In the genomic region with DNA sequence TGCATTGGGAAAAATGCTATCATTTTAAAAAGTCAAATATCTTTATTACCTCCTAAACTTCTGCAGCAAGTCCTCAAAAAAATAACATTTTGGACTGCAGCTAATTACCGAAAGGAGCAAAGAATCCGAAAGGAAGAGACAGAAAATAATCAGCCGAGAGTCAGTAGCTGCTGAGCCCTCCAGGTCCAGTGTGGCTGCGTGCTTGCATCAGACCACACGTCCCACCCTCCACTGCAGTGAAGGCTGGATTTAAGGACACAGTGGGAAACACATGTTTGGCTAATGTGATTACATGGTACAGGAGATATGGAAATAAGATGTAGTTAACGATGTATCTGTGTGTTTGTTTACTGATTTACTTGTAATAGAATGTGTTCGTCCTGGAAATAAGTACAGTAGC, we compare ENCODE assay signal across 22 mouse cellular contexts. TPM values are rescaled to one million over a fixed set of nuclear protein-coding genes. Genes with fewer than 3 reads are reported as not detected.
DNase-seq lines count a peak whose midpoint lies in the region; ATAC-seq lines count a peak whose summit lies in the region.
"Had no signal": no experiment of that assay in that cellular context is flagged by ENCODE, and none has a peak within 500 bp of the region (broad histone marks: within the 10 kb centered on the region; RNA-seq: fewer than 3 reads in every experiment).

No protein-coding gene starts in this region.

- H3K9ac ChIP-seq in midbrain, embryonic 11.5 days (ENCODE audit: low read length): no peak overlapping the region
- H3K9ac ChIP-seq in midbrain, embryonic 13.5 days (replicated peaks): no peak overlapping the region

- H3K4me3 ChIP-seq in midbrain, embryonic 11.5 days (ENCODE audit: low read depth, low read length): no peak overlapping the region
- H3K4me3 ChIP-seq in midbrain, embryonic 13.5 days (replicated peaks): no peak overlapping the region

- H3K27ac ChIP-seq in midbrain, embryonic 11.5 days (ENCODE audit: low read depth, low read length): no peak overlapping the region
- H3K27ac ChIP-seq in midbrain, embryonic 13.5 days: no peak overlapping the region

- no peaks in the 10 kb centered on the region for H3K27me3 ChIP-seq in midbrain, embryonic 11.5 days (ENCODE audit: control insufficient read depth, insufficient read depth, low read length)
- no peaks in the 10 kb centered on the region for H3K27me3 ChIP-seq in midbrain, embryonic 13.5 days
- H3K27me3 ChIP-seq: CH12.LX, Patski had no signal

- H3K4me2 ChIP-seq in midbrain, embryonic 11.5 days: no peak overlapping the region
- no peak overlapping the region for H3K4me2 ChIP-seq in midbrain, embryonic 13.5 days (replicated peaks)

- peak; percentile 62 for DNase-seq in heart, adult 11 months
- DNase-seq in heart, postnatal 36 days: no peak
- peak; percentile 35 for DNase-seq in midbrain, embryonic 11.5 days (ENCODE audit: low spot score, missing footprints)
- peak; percentile 56 for DNase-seq in MN1 (ENCODE audit: low spot score)
- no peak for DNase-seq in lung, postnatal 4 days
- DNase-seq: adrenal gland, adult 2 months; adrenal gland, adult 8-10 months; adrenal gland, postnatal 10 days; adrenal gland, postnatal 14 days; adrenal gland, postnatal 25 days; adrenal gland, postnatal 36 days; B cell, adult 2 months; cerebellum, adult 11 months; cerebellum, adult 11-12 months; cerebellum, adult 18-20 months; cerebellum, adult 2 months had no signal

- 86% methylated on average over 7 of the region's 7 CpGs for WGBS in midbrain, embryonic 11.5 days
- WGBS in midbrain, embryonic 13.5 days: 83% methylated on average over 7 of the region's 7 CpGs

- no peaks in the 10 kb centered on the region for H3K36me3 ChIP-seq in midbrain, embryonic 11.5 days (ENCODE audit: control insufficient read depth, insufficient read depth, low read length)
- no peaks in the 10 kb centered on the region for H3K36me3 ChIP-seq in midbrain, embryonic 13.5 days
- H3K36me3 ChIP-seq: G1E had no signal

- H3K4me1 ChIP-seq in midbrain, embryonic 11.5 days (ENCODE audit: control insufficient read depth, insufficient read depth, low read length): no peaks in the 10 kb centered on the region
- no peaks in the 10 kb centered on the region for H3K4me1 ChIP-seq in midbrain, embryonic 13.5 days (replicated peaks)

- ATAC-seq in midbrain, embryonic 11.5 days (ENCODE audit: low FRiP score): no peak
- ATAC-seq in midbrain, embryonic 13.5 days: no peak
- ATAC-seq: activated CD4-positive, CD25-positive, alpha-beta regulatory T cell, adult 4 months; CD4-positive, CD25-positive, alpha-beta regulatory T cell, adult 4 months; Patski had no signal

- intact Hi-C loops in heart, postnatal 36 days (cut with DNase I): no loop called here

- H3K9me3 ChIP-seq in midbrain, embryonic 11.5 days (ENCODE audit: control insufficient read depth, low read length): no peaks in the 10 kb centered on the region
- H3K9me3 ChIP-seq in midbrain, embryonic 13.5 days: no peaks in the 10 kb centered on the region
- H3K9me3 ChIP-seq: G1E had no signal

RNA-seq across cellular contexts. Expression of a gene that starts 13.3 kb away (rescaled TPM):
- 100 to 1,000 TPM; 105 to 110 TPM for total RNA-seq in heart, postnatal 36 days (2021)
- polyA plus RNA-seq in midbrain, embryonic 11.5 days (2014; fragmentation: Nextera tagmentation; extraction: Ambion mirVana): 272 and 275 TPM in 2 replicates
- 294 and 313 TPM in 2 replicates for polyA plus RNA-seq in midbrain, embryonic 13.5 days (2015; fragmentation: Nextera tagmentation; extraction: Ambion mirVana)

RNA-seq across cellular contexts. Expression of a gene that starts 42.2 kb away (rescaled TPM):
- total RNA-seq in heart, postnatal 36 days (2021): 10 to 100 TPM; 35.7 to 37.2 TPM
- 2.9 and 3.3 TPM in 2 replicates for polyA plus RNA-seq in midbrain, embryonic 11.5 days (2014; fragmentation: Nextera tagmentation; extraction: Ambion mirVana)
- polyA plus RNA-seq in midbrain, embryonic 13.5 days (2015; fragmentation: Nextera tagmentation; extraction: Ambion mirVana): 9.1 and 10.5 TPM in 2 replicates

RNA-seq across cellular contexts. Expression of a gene that starts 55.2 kb away (rescaled TPM):
- under 1 TPM; 0.64 to 0.98 TPM for total RNA-seq in heart, postnatal 36 days (2021)
- polyA plus RNA-seq in midbrain, embryonic 11.5 days (2014; fragmentation: Nextera tagmentation; extraction: Ambion mirVana): 29.8 and 31.6 TPM in 2 replicates
- polyA plus RNA-seq in midbrain, embryonic 13.5 days (2015; fragmentation: Nextera tagmentation; extraction: Ambion mirVana): 9.6 and 10.0 TPM in 2 replicates

Comparison
In these comparisons a context has a peak if more than half of its experiments do, and no peak if none do; other contexts are left out.
1. DNase-seq: peak in heart, adult 11 months (single experiment), midbrain, embryonic 11.5 days (single experiment) and MN1 (single experiment); none in heart, postnatal 36 days (0 of 2) and lung, postnatal 4 days (0 of 2).